Mouse (Mus musculus) telencephalon, adult 2 months (tissue): ENCODE results near the gene Bmp8b.
A peak's percentile ranks its signal among the peaks of the same experiment; 100 is the strongest.
"Not testable (repeated sequence)": the region's sequence is repeated elsewhere in the genome, so short reads cannot be mapped to it uniquely, and the experiment has no call there.

Source experiments
- DNase-seq: peaks from one replicate; pipeline ENCODE4 v3.0.0-alpha.2; 2011; ENCODE audit warnings: low read depth, low spot score

Bmp8b gene

DNA sequence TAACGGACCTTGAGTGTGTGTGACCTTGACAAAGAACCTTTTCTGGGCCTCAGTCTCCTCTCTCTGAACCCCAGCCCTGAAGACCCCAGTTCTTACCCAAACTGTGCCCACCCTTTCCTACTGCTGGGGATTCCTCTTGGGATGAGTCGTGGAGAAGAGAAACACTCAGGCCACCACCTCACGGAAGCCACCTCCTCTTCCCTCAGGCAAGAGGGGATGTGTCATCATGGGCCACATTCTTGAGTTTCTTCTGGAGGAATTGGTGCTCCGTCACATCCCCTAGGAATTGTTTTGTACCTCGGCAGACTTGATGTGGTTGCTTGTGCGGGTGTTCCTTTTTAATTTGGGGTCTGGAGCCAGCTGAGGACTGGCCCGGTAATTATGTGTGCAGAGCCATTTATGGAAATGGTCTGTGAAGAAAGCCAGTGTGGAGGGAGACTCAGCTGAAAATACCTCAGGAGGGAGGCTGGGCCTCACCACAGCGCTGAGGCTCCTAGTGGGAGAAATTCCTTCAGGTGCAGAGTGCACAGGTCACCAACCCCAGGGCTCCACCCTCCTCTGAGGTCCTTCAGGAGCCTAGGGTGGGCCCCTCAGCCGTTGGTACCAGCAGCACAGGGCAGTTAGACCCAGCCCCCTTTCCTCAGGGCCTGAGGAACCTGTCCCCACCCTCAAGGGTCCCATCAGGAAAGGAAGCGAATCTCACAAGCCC, 6.5 kb downstream of the Bmp8b start:
- DNase-seq, result not testable (repeated sequence)

DNA sequence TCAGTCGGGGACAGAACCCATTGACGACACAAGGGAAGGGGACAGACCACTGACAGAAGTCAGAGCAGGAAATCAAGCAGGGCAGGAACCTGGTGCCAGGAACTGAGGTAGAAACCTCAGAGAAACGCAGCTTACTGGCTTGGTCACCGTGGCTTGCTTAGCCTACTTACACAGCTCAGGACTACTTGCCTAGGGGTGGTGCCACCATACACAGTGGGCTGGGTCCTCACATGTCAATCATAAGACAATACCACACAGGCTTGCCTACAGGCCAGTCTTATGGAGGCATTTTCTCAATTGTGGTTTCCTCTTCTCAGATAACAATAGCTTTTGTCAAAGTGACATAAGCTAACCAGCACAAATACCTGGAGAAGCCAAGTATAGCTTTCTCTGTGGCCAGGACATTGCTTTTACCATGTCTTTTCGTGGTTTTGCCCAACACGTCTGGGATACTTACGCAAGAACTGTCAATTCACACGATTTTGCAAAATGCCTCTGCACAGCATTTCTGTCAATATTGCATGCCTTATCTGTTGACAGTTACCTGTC, 7.3 kb downstream of the Bmp8b start:
- no peak for DNase-seq

GRCm38 (mm10) chr4:123114651-123115050, 9.7 kb downstream of the Bmp8b start:
- not testable (repeated sequence) for DNase-seq

- DNase-seq, result no peak
These were observed 11.0 kb downstream of the Bmp8b start, which contains the start of gene Oxct2b for GRCm38 (mm10) chr4:123116011-123116410. Gene Oxct2b (plus strand): TSS chr4:123116266.

DNA sequence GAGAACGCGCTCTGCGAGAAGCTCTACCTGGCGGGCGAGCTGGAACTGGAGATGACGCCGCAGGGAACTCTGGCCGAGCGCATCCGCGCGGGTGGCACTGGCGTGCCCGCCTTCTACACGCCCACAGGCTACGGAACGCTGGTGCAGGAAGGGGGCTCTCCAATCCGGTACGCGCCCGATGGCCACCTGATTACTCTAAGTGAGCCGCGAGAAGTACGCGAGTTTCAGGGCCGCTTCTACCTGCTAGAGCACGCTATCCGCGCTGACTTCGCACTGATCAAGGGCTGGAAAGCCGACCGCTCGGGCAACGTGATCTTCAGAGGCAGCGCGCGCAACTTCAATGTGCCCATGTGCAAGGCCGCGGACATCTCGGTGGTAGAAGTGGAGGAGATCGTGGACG, 11.7 kb downstream of the Bmp8b start:
- not testable (repeated sequence) for DNase-seq

DNA sequence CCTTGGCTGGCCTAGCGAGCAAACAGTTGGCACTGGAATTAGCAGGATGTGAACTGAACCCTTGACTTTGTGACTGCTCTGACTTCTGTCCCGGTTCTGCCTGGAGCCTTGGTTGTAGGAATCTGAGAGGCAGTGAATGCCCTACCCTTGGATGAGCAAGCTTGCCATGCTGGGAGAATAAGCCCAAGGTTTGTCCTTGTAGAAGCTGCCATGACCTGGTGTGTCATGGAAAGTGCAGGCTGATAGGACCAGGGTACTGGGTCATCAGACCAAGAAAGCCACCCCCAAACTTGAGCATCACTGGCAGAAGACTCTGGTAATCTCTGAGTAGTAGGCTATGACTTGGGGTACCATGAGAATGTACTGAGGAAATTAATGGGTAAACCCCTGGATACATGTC, 16.3 kb downstream of the Bmp8b start:
- no peak for DNase-seq

DNA sequence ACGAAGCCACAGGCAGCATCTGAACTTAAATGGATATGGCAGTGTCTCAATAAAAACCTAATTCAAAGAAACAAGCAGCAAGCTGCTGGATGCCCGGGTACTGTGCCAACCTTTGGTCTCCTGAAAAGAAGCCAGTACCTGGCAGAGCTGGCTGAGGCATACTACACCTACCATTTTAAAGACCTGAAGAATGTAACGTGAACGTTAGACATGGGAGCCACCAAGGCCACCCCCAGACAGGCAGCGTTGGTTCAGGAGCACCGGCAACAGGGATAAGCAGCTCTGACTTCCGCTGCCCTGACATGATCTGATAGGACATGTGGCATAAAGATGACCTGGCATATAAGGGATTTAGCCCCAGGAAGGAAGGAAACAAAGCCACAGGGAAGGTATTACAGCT, 21.7 kb downstream of the Bmp8b start:
- no peak for DNase-seq

DNA sequence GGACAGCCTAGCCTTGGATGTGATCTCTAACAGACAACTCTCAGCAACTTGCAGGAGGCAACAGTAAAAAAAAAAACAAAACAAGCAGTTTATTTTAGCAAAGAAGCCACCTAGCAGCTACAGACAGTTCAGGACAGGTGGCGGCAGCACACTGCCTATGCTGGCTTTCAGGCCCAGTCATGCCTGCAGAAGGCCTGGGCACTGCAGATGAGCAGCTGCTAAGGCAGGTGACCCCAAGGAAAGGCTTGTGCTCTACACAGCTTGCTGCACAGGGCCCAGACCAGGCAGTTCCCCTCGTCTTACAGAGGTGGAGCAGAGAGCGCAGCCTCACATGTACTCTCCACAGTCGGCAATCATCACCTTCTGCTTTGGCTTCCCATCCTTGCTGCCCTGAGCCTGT, 22.1 kb downstream of the Bmp8b start:
- no peak for DNase-seq

DNA sequence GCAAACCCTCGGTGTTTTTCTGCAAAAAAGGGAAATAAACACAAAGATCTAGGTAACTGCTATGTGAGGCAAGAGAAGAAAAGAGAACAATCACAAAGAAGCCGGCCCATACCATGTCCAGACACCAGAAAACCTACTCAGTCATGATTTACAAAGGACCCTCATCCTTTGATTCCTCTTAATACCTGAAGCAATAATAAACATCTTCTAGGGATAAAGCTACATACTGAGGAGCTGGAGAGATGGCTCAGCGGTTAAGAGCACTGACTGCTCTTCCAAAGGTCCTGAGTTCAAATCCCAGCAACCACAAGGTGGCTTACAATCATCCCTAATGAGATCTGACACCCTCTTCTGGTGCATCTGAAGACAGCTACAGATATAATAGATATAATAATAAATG, 32.6 kb downstream of the Bmp8b start:
- no peak for DNase-seq

DNA sequence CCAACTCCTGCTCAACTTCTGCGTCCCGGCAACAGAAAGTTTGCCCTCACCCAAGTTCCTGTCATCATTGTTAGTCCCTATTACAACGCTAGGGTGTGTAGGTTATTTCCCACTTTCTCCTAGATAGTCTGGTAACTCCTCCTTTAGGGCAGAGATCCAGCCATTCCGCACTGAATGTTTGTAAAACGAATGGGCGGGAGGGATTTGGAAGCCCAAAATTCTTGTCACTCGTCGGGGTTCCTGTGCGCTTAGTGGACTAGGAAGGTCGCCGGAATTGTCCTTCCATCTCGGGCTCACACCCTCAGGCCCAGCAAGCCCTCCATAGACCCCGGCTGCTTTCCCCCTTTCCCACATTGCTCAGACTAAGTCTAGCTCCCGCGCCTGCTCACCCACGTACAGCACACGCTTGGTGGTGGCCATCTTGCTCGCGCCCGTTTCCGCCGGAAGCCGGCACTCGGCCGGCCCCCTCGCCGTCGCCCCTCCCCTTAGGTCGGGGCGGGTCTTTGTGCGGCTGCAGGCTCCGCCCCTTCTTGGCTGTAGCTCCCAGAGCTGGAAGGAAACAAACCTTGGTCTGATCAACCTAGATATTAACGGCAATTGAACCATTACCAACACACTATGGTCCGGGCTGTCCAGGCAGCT, 34.7 kb downstream of the Bmp8b start, which contains the start of gene Ppie:
Gene Ppie (minus strand): TSS at position 439 of the 642 bp plus-strand sequence.
- peak; percentile 72 for DNase-seq

DNA sequence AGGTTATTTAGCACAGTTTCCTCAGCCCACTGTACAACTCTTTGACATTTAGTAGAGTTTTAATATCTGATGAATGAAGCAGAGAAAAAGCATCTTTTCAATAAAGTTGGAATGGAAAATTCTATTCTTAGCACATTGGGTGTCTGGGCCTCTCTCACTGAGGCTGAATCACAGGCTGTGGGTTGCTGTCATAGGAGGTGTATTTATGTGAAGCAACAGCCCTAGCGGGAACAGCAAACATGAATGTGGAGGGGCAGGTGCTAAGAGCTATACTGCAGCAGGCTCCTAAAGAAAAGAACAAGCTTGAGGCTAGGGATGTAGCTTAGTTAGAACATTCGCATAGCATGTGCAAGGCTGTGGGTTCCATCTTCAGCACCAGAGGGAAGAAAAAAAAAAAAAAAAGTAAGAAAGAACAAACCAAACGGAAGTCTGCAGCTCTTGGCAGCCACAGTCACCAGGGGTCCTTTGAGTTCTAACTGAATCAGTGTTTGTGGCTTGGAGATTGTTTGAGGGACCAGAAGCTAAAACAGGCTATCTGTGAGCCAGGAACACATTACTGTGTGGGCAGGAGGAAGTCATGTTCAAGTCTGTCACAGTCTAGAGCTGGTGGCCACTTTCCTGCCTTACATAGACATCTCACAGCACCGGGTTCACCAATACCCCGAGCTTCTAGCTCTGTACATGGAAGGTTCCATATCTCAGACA, 42.6 kb downstream of the Bmp8b start:
- peak; percentile 81 for DNase-seq

- no peak for DNase-seq
These were observed 47.0 kb downstream of the Bmp8b start for GRCm38 (mm10) chr4:123152003-123152402.

DNA sequence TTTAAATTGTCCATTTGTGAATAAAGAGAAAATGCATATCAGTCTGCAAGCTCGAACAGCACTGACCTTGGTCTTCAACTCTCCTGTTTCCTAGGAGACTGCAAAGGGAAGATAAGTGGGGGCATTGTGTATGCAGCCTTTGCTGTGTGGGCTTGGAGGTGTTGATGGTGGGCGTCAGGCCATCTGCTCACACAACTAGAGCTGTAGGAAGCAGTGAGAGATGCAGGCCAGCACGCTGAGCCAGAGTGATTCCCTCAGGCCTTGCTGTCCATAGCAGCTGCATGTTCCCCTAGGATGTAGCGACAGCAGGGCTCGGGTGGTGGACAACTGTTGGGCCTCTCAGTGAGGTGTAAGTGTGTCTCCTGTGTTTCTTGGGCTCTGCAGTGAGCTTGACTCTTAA, 48.0 kb downstream of the Bmp8b start:
- peak; percentile 85 for DNase-seq

GRCm38 (mm10) chr4:123155004-123155403, 50.0 kb downstream of the Bmp8b start:
- no peak for DNase-seq

GRCm38 (mm10) chr4:123155427-123155826, 50.5 kb downstream of the Bmp8b start:
- DNase-seq, result no peak

DNA sequence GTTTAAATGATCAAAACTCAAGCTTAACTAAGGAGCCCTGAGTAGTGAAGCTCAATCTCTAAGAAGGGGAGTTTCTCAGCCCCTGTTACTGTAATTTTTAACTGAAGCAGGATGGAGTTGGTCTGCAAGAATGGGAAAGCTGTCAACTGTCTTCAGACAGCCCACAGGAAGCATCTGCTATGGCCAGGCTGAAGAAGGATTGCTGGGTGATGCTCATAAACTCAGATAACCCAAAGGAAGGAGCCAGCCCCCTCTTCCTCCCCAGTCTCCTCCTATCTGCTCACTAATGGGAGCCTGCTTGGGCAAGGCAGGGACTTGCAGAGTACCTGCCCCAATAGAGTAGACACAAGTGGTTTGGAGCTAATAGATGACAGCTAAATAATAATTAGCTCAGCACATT, 50.9 kb downstream of the Bmp8b start:
- no peak for DNase-seq

DNA sequence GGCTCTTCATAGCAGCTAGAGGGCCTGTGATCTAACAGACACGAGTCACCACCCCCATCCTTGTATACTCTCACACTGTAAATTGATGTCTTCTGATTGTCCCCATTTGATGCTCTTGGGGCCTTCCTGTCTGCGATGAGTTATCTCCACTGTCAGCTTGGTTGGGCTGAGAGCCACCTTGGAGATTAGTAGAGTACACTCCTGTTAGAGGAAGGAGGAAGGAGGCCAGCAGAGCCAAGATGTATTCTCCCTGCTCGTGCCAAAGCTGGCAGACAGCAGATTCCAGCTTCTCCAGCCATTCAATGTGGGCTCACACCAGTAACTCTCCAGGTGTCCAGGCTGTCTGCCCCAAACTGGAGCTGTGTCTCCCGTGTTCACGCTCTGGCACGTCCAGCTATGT, 55.6 kb downstream of the Bmp8b start:
- DNase-seq, result no peak

DNA sequence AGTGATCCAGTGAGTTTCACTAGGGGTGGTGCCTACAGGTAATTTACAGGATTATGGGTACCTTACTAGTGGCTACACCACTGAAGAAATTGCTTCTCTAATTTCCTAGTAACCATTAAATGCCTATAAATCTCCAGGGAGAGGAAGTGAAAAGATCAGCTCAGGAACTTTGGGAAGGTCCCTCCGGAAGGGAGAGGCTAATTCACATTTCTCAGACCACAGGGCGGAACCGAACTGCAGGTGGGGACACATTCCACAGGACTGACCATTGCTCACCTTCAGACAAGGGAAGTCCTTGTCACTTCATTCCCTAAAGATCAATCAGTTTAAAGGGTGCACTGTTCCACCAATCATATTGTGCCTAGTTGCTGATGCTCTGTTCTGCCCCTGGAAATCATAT, 56.3 kb downstream of the Bmp8b start:
- DNase-seq, result not testable (repeated sequence)

GRCm38 (mm10) chr4:123162305-123162917, 57.4 kb downstream of the Bmp8b start:
- no peak for DNase-seq

- DNase-seq, result peak; percentile 71
These were observed 59.2 kb downstream of the Bmp8b start for GRCm38 (mm10) chr4:123164157-123164556.

GRCm38 (mm10) chr4:123171811-123172210, 66.8 kb downstream of the Bmp8b start:
- no peak for DNase-seq
